Mouse (Mus musculus): Measurements from ENCODE around the gene Oasl2.

DNA sequence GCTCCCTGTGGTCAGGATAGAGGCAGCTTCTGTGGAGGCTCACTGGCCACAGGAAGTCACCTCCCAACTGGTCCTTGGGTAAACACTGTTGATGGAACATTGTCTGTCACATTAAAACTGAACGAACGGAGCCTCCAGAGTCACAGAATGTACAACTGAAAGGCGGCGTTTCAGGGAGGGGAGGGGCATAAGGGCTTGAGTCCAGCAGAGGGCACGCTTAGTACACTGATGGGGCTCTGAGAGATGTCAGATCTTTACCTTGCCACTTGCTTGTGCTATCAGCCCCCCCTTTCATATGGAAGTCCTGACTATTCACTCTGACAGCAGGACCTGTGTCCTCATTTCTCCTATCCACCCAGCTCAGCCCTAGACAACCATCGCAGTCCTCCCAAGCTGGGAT is 20.9 kb upstream of the Oasl2 start:
- no peak for TF ChIP-seq POLR2A (IDR thresholded peaks at IDR 0.05; ENCODE audit: borderline replicate concordance, insufficient read depth, low read length)
- no peak for TF ChIP-seq CTCF (IDR thresholded peaks at IDR 0.05; ENCODE audit: borderline replicate concordance, insufficient read depth, low read depth, low read length)
